Mouse (Mus musculus): ENCODE data around the gene Gjb2. TPM values are rescaled to one million over a fixed set of nuclear protein-coding genes. Genes with fewer than 3 reads are reported as not detected.
A peak's percentile ranks its signal among the peaks of the same experiment; 100 is the strongest.

Gjb2 gene
- polyA plus RNA-seq, 1 experiment from 2014 or later: 1.2 TPM

DNA sequence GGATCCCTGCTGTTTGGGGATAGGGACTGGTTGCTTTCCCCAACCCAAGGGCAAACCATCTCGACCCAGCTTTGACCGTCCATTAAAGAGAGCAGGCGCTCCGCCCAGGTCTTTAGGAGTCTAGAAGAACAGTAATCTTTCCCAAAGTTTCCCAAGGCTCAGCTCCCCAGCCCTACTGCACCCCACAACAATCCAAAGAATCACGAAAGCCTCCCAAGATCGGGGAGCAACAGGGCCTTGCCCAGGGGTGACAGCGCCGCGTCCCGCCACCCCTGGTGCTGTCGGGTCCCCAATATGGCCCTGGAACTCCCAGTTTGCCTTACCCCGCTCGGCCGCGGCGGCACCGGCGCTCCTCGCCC, 47.3 kb downstream of the Gjb2 start:
- Histone ChIP-seq H3K9me3 (ENCODE audit: control insufficient read depth, low read length) (no peaks in the 10 kb centered on the region), H3K4me1 (ENCODE audit: control insufficient read depth, insufficient read depth, low read length) (peaks cover 7% of the 10 kb centered on the region; the same call in 1 of the 2 replicates), H3K4me3 (ENCODE audit: low read length) (peak overlapping the region; percentile 57), H3K9ac (ENCODE audit: low read depth, low read length) (peak overlapping the region; percentile 19; the same call in 1 of the 2 replicates), H3K27ac (ENCODE audit: low read depth, low read length) (no peak overlapping the region), H3K4me2 (replicated peaks; ENCODE audit: low read depth, low read length) (peak overlapping the region; percentile 96), H3K27me3 (ENCODE audit: control insufficient read depth, insufficient read depth, low read length) (peaks cover 44% of the 10 kb centered on the region), H3K36me3 (ENCODE audit: control insufficient read depth, insufficient read depth, low read length) (no peaks in the 10 kb centered on the region)
- 0 out of 2 replicates have a peak, but pooled peaks have one; percentile 17 for ATAC-seq (ENCODE audit: low FRiP score, low TSS enrichment)
- 3% methylated on average over 19 of the region's 19 CpGs for WGBS

DNA sequence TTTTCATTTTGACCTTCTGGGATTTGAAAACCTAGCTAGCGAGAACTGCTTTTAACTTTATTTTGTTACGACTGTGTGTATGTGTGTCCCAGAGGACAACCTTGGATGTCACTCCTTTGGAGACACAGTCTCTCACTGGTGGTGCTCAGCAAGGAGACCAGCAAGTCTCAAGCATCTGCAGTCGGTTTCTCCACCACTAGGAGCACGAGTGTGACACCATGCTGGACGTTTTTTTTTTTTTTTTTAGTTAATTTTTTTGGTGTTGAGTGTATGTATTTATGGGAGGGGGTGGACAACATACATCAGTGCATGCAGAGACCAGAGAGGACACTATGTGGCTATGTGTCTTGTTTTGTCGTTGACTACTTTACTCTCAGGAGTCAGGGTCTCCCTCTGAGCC, 51.8 kb downstream of the Gjb2 start:
- peaks cover 27% of the 10 kb centered on the region for H3K27me3 ChIP-seq (ENCODE audit: control insufficient read depth, insufficient read depth, low read length)
- ATAC-seq (ENCODE audit: low FRiP score, low TSS enrichment): no peak
- H3K27ac ChIP-seq (ENCODE audit: low read depth, low read length): no peak overlapping the region
- H3K4me1 ChIP-seq (ENCODE audit: control insufficient read depth, insufficient read depth, low read length): peaks cover 3% of the 10 kb centered on the region; the same call in 1 of the 2 replicates
- H3K4me3 ChIP-seq (ENCODE audit: low read length): no peak overlapping the region
- no peaks in the 10 kb centered on the region for H3K36me3 ChIP-seq (ENCODE audit: control insufficient read depth, insufficient read depth, low read length)
- no peak overlapping the region for H3K9ac ChIP-seq (ENCODE audit: low read depth, low read length)
- 69% methylated on average over 6 of the region's 6 CpGs for WGBS
- no peaks in the 10 kb centered on the region for H3K9me3 ChIP-seq (ENCODE audit: control insufficient read depth, low read length)
- no peak overlapping the region for H3K4me2 ChIP-seq (replicated peaks; ENCODE audit: low read depth, low read length)

Other genes with a start within 250 kb of the Gjb2 start
- 37.1 and 50.5 TPM in 2 replicates for gene Zmym2, start 218.0 kb downstream of the Gjb2 start, polyA plus RNA-seq (2014; fragmentation: Nextera tagmentation; extraction: Ambion mirVana)
- gene Gja3, start 46.6 kb downstream of the Gjb2 start, polyA plus RNA-seq (2014; fragmentation: Nextera tagmentation; extraction: Ambion mirVana): 4.4 and 5.8 TPM in 2 replicates
- not detected in 2 replicates for gene Gm4491, start 11.2 kb upstream of the Gjb2 start, polyA plus RNA-seq (2014; fragmentation: Nextera tagmentation; extraction: Ambion mirVana)
- 0.30 and 1.2 TPM in 2 replicates for gene Gjb6, start 28.9 kb upstream of the Gjb2 start, polyA plus RNA-seq (2014; fragmentation: Nextera tagmentation; extraction: Ambion mirVana)

All from kidney, embryonic 14.5 days (tissue).